ENCODE assay signal across 11 mouse cellular contexts in the genomic region with DNA sequence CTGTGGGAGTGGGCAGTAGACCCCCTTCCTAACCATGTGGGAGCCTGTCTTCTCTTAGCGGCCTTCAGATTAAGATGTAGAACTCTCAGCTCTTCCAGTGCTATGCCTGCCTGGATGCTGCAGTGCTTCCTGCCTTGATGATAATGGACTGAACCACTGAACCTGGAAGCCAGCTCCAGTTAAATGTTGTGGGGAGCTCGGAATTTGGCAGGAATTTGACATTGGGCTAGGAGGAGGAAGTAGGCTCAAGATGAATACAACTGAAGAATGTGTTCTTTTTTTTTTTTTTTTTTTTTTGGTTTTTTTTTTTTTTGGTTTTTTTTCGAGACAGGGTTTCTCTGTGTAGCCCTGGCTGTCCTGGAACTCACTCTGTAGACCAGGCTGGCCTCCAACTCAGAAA. TPM values are rescaled to one million over a fixed set of nuclear protein-coding genes. Genes with fewer than 3 reads are reported as not detected.
"Had no signal": no experiment of that assay in that cellular context is flagged by ENCODE, and none has a peak within 500 bp of the region (broad histone marks: within the 10 kb centered on the region; RNA-seq: fewer than 3 reads in every experiment).

No protein-coding gene starts in this region.

RNA-seq across cellular contexts. Expression of a gene that starts 20.5 kb away (rescaled TPM):
- total RNA-seq: left cerebral cortex, postnatal 10 days; left cerebral cortex, postnatal 14 days; left cerebral cortex, postnatal 25 days; left cerebral cortex, postnatal 36 days; left cerebral cortex, postnatal 4 days; liver, adult 2 months; megakaryocyte progenitor cell, adult 5-6 weeks; megakaryocyte, adult 5-6 weeks; megakaryocyte-erythroid progenitor cell, adult 5-6 weeks; midbrain, postnatal 0 days; monocyte, adult 5-6 weeks had no signal
